Mouse (Mus musculus) lung, postnatal 0 days (tissue): ENCODE data around the gene Slc22a23.

Experiments
- CTCF ChIP-seq: IDR thresholded peaks from 2 replicates; pipeline ENCODE4 v1.5.1; 2016; ENCODE audit warnings: antibody characterized with exemption, mild to moderate bottlenecking
- EP300 ChIP-seq: IDR thresholded peaks from 2 replicates; pipeline ENCODE4 v1.6.1; 2016; ENCODE audit warnings: antibody characterized with exemption, mild to moderate bottlenecking, control low read depth

DNA sequence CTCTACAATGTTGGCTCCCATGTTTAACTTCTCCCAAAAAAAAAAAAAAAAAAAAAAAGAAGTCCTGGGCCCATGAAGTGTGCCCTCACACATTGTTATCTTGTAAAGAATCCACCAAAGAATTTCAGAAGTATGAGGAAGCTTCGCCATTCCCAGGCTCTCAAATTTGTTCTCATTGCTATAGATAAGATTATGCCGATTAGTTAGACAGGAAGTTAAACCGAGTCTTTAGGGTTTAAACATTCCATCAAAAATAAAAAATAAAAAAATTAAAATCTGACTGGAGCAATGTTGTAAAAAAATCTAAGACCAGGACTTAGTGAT lies 36.4 kb downstream of the Slc22a23 start:
- TF ChIP-seq CTCF (no peak), EP300 (peak; percentile 83)
